Mouse (Mus musculus) small intestine, adult 2 months (tissue): Measurements from ENCODE around the gene Pipox.

ENCODE experiments used
- CTCF ChIP-seq: fragments of 200-500 bp; IDR thresholded peaks from 2 replicates; pipeline ENCODE4 v1.5.1; 2012; ENCODE audit warnings: low read depth, mild to moderate bottlenecking, control low read depth, inconsistent platforms, low read length, moderate library complexity, mixed read lengths; ENCODE audit not compliant: insufficient replicate concordance, insufficient read length; ENCODE audit errors: extremely low read depth
- POLR2A ChIP-seq: fragments of 200-500 bp; IDR thresholded peaks from 2 replicates; pipeline ENCODE4 v1.6.1; 2012; ENCODE audit warnings: low read depth, mild to moderate bottlenecking, control low read depth, inconsistent platforms, low read length, moderate library complexity

GRCm38 (mm10) chr11:77909376-77909775, 15.5 kb upstream of the Pipox start:
- TF ChIP-seq CTCF: no peak
- TF ChIP-seq POLR2A: no peak
